Mouse (Mus musculus): ENCODE measurements at regions not wholly inside any gene's neighbourhood (a gene's known extent, or its start where the extent isn't known, plus 50 kb on each side); places are given as distances from the start of the nearest gene placed in this dataset.

GRCm38 (mm10) chr3:14975203-14975602 is 89.1 kb downstream of the Car2 start:
- DNase-seq (ENCODE audit: low read depth): no peak
- no peak for TF ChIP-seq POLR2A (IDR thresholded peaks at IDR 0.05; ENCODE audit: borderline replicate concordance, extremely low read depth, insufficient read depth, insufficient read length, poor library complexity, severe bottlenecking)
- no peak for TF ChIP-seq CTCF (IDR thresholded peaks at IDR 0.05; ENCODE audit: borderline replicate concordance, extremely low read depth, insufficient read depth, insufficient read length)

- TF ChIP-seq CTCF (IDR thresholded peaks at IDR 0.05; ENCODE audit: borderline replicate concordance, extremely low read depth, insufficient read depth, insufficient read length) (no peak), POLR2A (IDR thresholded peaks at IDR 0.05; ENCODE audit: borderline replicate concordance, extremely low read depth, insufficient read depth, insufficient read length, poor library complexity, severe bottlenecking) (no peak)
- DNase-seq (ENCODE audit: low read depth): no peak
Observed at GRCm38 (mm10) chr3:14979116-14979613, 93.1 kb downstream of the Car2 start.

GRCm38 (mm10) chr3:14989635-14990034 is 103.6 kb downstream of the Car2 start:
- TF ChIP-seq CTCF (IDR thresholded peaks at IDR 0.05; ENCODE audit: borderline replicate concordance, extremely low read depth, insufficient read depth, insufficient read length): no peak
- no peak for TF ChIP-seq POLR2A (IDR thresholded peaks at IDR 0.05; ENCODE audit: borderline replicate concordance, extremely low read depth, insufficient read depth, insufficient read length, poor library complexity, severe bottlenecking)
- DNase-seq (ENCODE audit: low read depth): no peak

GRCm38 (mm10) chr3:14993936-14994335 is 107.9 kb downstream of the Car2 start:
- DNase-seq (ENCODE audit: low read depth): no peak
- no peak for TF ChIP-seq POLR2A (IDR thresholded peaks at IDR 0.05; ENCODE audit: borderline replicate concordance, extremely low read depth, insufficient read depth, insufficient read length, poor library complexity, severe bottlenecking)
- no peak for TF ChIP-seq CTCF (IDR thresholded peaks at IDR 0.05; ENCODE audit: borderline replicate concordance, extremely low read depth, insufficient read depth, insufficient read length)

GRCm38 (mm10) chr3:14997241-14997640 is 111.2 kb downstream of the Car2 start:
- no peak for TF ChIP-seq POLR2A (IDR thresholded peaks at IDR 0.05; ENCODE audit: borderline replicate concordance, extremely low read depth, insufficient read depth, insufficient read length, poor library complexity, severe bottlenecking)
- TF ChIP-seq CTCF (IDR thresholded peaks at IDR 0.05; ENCODE audit: borderline replicate concordance, extremely low read depth, insufficient read depth, insufficient read length): no peak
- DNase-seq (ENCODE audit: low read depth): no peak

GRCm38 (mm10) chr3:14998521-14998920 is 112.4 kb downstream of the Car2 start:
- no peak for DNase-seq (ENCODE audit: low read depth)
- TF ChIP-seq CTCF (IDR thresholded peaks at IDR 0.05; ENCODE audit: borderline replicate concordance, extremely low read depth, insufficient read depth, insufficient read length): no peak
- TF ChIP-seq POLR2A (IDR thresholded peaks at IDR 0.05; ENCODE audit: borderline replicate concordance, extremely low read depth, insufficient read depth, insufficient read length, poor library complexity, severe bottlenecking): no peak

- DNase-seq (ENCODE audit: low read depth): no peak
- TF ChIP-seq POLR2A (IDR thresholded peaks at IDR 0.05; ENCODE audit: borderline replicate concordance, extremely low read depth, insufficient read depth, insufficient read length, poor library complexity, severe bottlenecking) (no peak), CTCF (IDR thresholded peaks at IDR 0.05; ENCODE audit: borderline replicate concordance, extremely low read depth, insufficient read depth, insufficient read length) (no peak)
Observed at GRCm38 (mm10) chr3:14999411-14999810, 113.3 kb downstream of the Car2 start.

GRCm38 (mm10) chr3:14999914-15000313 is 113.8 kb downstream of the Car2 start:
- no peak for DNase-seq (ENCODE audit: low read depth)
- TF ChIP-seq CTCF (IDR thresholded peaks at IDR 0.05; ENCODE audit: borderline replicate concordance, extremely low read depth, insufficient read depth, insufficient read length): no peak
- TF ChIP-seq POLR2A (IDR thresholded peaks at IDR 0.05; ENCODE audit: borderline replicate concordance, extremely low read depth, insufficient read depth, insufficient read length, poor library complexity, severe bottlenecking): no peak

GRCm38 (mm10) chr3:15000657-15001056 is 114.6 kb downstream of the Car2 start:
- TF ChIP-seq CTCF (IDR thresholded peaks at IDR 0.05; ENCODE audit: borderline replicate concordance, extremely low read depth, insufficient read depth, insufficient read length) (no peak), POLR2A (IDR thresholded peaks at IDR 0.05; ENCODE audit: borderline replicate concordance, extremely low read depth, insufficient read depth, insufficient read length, poor library complexity, severe bottlenecking) (no peak)

GRCm38 (mm10) chr3:15007821-15008220 is 121.7 kb downstream of the Car2 start:
- no peak for DNase-seq (ENCODE audit: low read depth)
- TF ChIP-seq POLR2A (IDR thresholded peaks at IDR 0.05; ENCODE audit: borderline replicate concordance, extremely low read depth, insufficient read depth, insufficient read length, poor library complexity, severe bottlenecking) (no peak), CTCF (IDR thresholded peaks at IDR 0.05; ENCODE audit: borderline replicate concordance, extremely low read depth, insufficient read depth, insufficient read length) (no peak)

More at GRCm38 (mm10) chr3:15000657-15001056, 114.6 kb downstream of the Car2 start:
- DNase-seq (ENCODE audit: low read depth): no peak

GRCm38 (mm10) chr3:15008501-15008900 is 122.4 kb downstream of the Car2 start:
- TF ChIP-seq POLR2A (IDR thresholded peaks at IDR 0.05; ENCODE audit: borderline replicate concordance, extremely low read depth, insufficient read depth, insufficient read length, poor library complexity, severe bottlenecking): no peak
- no peak for TF ChIP-seq CTCF (IDR thresholded peaks at IDR 0.05; ENCODE audit: borderline replicate concordance, extremely low read depth, insufficient read depth, insufficient read length)

GRCm38 (mm10) chr3:15009747-15010146 is 123.7 kb downstream of the Car2 start:
- TF ChIP-seq CTCF (IDR thresholded peaks at IDR 0.05; ENCODE audit: borderline replicate concordance, extremely low read depth, insufficient read depth, insufficient read length): no peak
- TF ChIP-seq POLR2A (IDR thresholded peaks at IDR 0.05; ENCODE audit: borderline replicate concordance, extremely low read depth, insufficient read depth, insufficient read length, poor library complexity, severe bottlenecking): no peak

More at GRCm38 (mm10) chr3:15008501-15008900, 122.4 kb downstream of the Car2 start:
- DNase-seq (ENCODE audit: low read depth): no peak

More at GRCm38 (mm10) chr3:15009747-15010146, 123.7 kb downstream of the Car2 start:
- DNase-seq (ENCODE audit: low read depth): no peak
